Mouse (Mus musculus) heart, adult 2 months (tissue): ENCODE data around the gene Mxd4. TPM values are rescaled to one million over a fixed set of nuclear protein-coding genes. Genes with fewer than 3 reads are reported as not detected.

ENCODE experiments used
- DNase-seq, 2 experiments: peaks; one replicate each; pipeline ENCODE4 v3.0.0; 2021
- H3K27ac ChIP-seq: fragments of 200-600 bp; 2 replicates; pipeline ENCODE4 v1.8.1; 2022
- H3K27me3 ChIP-seq: fragments of 200-500 bp; 2 replicates; pipeline ENCODE4 v1.6.1; 2012; ENCODE audit warnings: mild to moderate bottlenecking, low read length, inconsistent platforms, mixed read lengths; ENCODE audit not compliant: control insufficient read depth, insufficient read depth
- H3K36me3 ChIP-seq: fragments of 200-500 bp; 2 replicates; pipeline ENCODE4 v1.6.1; 2012; ENCODE audit warnings: low read length, inconsistent platforms; ENCODE audit not compliant: control insufficient read depth, insufficient read depth
- H3K4me1 ChIP-seq: fragments of 200-500 bp; 2 replicates; pipeline ENCODE4 v1.6.1; 2011; ENCODE audit warnings: low read length; ENCODE audit not compliant: control insufficient read depth, insufficient read depth
- H3K4me3 ChIP-seq: fragments of 200-600 bp; 2 replicates; pipeline ENCODE4 v1.8.1; 2022
- H3K79me2 ChIP-seq: fragments of 200-500 bp; replicated peaks from 2 replicates; pipeline ENCODE4 v1.6.1; 2012; ENCODE audit warnings: mild to moderate bottlenecking, inconsistent platforms, low read length, moderate library complexity, mixed read lengths; ENCODE audit not compliant: control insufficient read depth, insufficient read depth
- H3K9ac ChIP-seq: fragments of 200-500 bp; 2 replicates; pipeline ENCODE4 v1.6.1; 2012; ENCODE audit warnings: low read depth, mild to moderate bottlenecking, control low read depth, inconsistent platforms, low read length, mixed read lengths
- CTCF ChIP-seq: fragments of 200-600 bp; IDR thresholded peaks from 2 replicates; pipeline ENCODE4 v1.8.1; 2022; ENCODE audit warnings: antibody characterized with exemption, mild to moderate bottlenecking, moderate library complexity
- EP300 ChIP-seq: fragments of 200-500 bp; IDR thresholded peaks from 2 replicates; pipeline ENCODE4 v1.6.1; 2011; ENCODE audit warnings: low read depth, low read length, control low read depth; ENCODE audit not compliant: insufficient read depth
- POLR2A ChIP-seq: fragments of 200-500 bp; IDR thresholded peaks from 2 replicates; pipeline ENCODE4 v1.6.1; 2011; ENCODE audit warnings: mild to moderate bottlenecking, low read depth, low read length, control low read depth; ENCODE audit not compliant: insufficient read depth
- WGBS: fragments of 180-500 bp; shearing (Covaris S2); methylation state at CpG from one replicate; pipeline ENCODE4 v1.1.7; 2018; 5-methylcytosine and 5-hydroxymethylcytosine counted together
- intact Hi-C: fragments of 180-260 bp; cut with DNase I; formaldehyde crosslinking; loops from one replicate; pipeline ENCODE4 v1.15.1; 2025
- polyA plus RNA-seq: library from polyadenylated mRNA; depleted of rRNA; stranded (reverse); fragments of >200 nt; gene quantifications from 2 replicates; pipeline ENCODE4 v1.2.3, GENCODE M21; 2012
- total RNA-seq, 2 experiments: library from RNA; stranded (reverse); gene quantifications; 2 replicates each; pipeline ENCODE4 v1.2.3; 2021

The Mxd4 gene
- total and polyA plus RNA-seq, 3 experiments, result 63.3 to 78.1 (median 71.4) TPM

DNA sequence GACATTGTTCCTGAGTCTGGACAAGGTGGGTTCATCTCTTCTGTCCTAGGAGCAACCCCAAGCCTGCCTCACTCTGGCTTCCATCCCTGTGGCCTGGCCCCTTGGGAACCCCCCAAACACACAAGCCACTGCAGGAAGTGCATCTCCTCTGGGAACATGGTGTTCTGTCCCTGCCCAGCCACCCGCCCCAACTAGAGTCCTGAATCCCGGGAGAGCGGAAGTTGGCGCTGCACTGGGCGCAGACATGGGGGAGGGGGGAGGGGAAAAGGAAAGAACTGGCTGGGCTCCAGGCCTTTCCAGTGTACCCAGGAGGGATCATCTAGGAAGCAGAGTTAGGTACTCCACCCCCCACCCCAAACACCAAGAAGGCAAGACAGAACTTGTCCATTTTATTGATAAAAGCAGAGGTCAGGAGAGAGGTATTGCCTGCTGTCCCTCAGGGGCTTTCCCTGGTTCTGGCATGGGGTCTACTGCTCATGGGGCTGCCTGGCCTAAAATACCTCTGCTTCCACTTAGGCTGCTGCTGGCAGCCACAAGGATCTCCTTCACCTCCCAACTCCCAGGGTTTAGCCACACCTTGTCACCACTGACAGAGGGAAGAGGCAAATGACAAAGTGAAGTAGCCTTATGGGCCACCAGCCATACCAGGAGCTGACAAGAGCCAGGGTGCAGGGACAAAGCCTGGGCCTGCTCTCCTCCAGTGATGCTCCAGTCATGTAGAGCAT, 4.2 kb downstream of the Mxd4 start:
- H3K9ac ChIP-seq, result no peak overlapping the region; the same call in 1 of the 2 replicates
- peaks cover 48% of the 10 kb centered on the region for H3K4me1 ChIP-seq
- H3K4me3 ChIP-seq, result peak overlapping the region; percentile 19; the same call in 1 of the 2 replicates
- peaks cover 29% of the 10 kb centered on the region for H3K36me3 ChIP-seq
- DNase-seq, result peak; percentile 79 to 86
- no peaks in the 10 kb centered on the region for H3K27me3 ChIP-seq
- WGBS, result 8% methylated on average over 5 of the region's 5 CpGs
- peak overlapping the region; percentile 97 for H3K27ac ChIP-seq
- intact Hi-C loops, result loop anchor here (10.0 kb wide), 1 partner anchor 529 kb away; the partner anchor contains the start of genes Slbp, Tacc3 and Tmem129
- TF ChIP-seq CTCF (no peak), EP300 (peak; percentile 91), POLR2A (no peak)
- H3K79me2 ChIP-seq, result 0 out of 2 replicates have a peak, but pooled peaks cover 2% of the 10 kb centered on the region

DNA sequence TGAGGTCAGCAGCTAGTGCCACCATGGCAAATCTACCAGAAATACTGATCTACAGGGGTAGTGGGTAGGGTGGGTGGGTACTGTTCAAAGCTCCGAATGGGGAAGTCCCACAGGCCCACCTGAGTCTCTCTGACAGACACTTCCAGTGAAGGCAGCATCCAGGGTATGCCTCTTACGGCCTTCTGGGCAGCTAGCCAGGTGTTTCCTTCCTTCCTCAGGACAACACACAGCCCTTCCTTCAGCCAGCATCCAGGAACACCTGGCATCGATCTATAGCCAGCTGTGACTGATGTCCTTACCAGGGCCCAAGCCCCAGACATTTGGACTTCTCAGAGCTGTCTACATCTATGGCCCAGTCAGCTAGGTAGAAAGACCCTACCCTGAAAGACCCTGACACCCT, 5.0 kb downstream of the Mxd4 start:
- TF ChIP-seq CTCF (no peak), POLR2A (no peak), EP300 (0 out of 2 replicates have a peak, but pooled peaks have one; percentile 47)
- no peak overlapping the region for H3K4me3 ChIP-seq
- H3K27me3 ChIP-seq, result no peaks in the 10 kb centered on the region
- H3K79me2 ChIP-seq, result 0 out of 2 replicates have a peak, but pooled peaks cover 2% of the 10 kb centered on the region
- peaks cover 29% of the 10 kb centered on the region for H3K36me3 ChIP-seq
- intact Hi-C loops, result loop anchor here (1.0 to 10.0 kb wide), 2 partner anchors 12 to 528 kb away; partner anchors contain the start of genes Slbp, Tacc3 and Tmem129
- no peak overlapping the region for H3K9ac ChIP-seq
- peak; percentile 65 to 68 for DNase-seq
- WGBS, result 36% methylated on average over 3 of the region's 3 CpGs
- peak overlapping the region; percentile 97 for H3K27ac ChIP-seq
- H3K4me1 ChIP-seq, result peaks cover 47% of the 10 kb centered on the region

DNA sequence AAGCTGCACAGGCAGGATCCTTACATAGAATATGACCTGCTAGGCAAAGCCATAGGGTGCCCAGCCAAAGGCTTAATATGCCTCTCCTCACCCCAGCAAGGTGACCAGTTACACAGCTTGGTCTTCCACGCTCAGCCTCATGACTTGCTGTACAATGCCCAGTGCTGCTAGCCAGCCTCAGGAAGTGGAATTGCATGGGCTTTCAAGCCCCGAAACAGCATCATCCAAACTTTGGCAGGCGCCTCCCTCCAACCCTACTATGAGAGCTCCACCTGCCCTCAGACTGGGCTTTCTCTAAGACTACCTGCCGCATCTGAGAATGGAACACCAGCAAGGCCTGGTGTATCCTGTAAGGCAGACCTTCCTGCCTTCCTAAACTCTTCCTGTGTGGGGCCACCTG, 9.7 kb downstream of the Mxd4 start:
- intact Hi-C loops, result no loop called here
- 90% methylated on average over 4 of the region's 4 CpGs for WGBS
- TF ChIP-seq POLR2A, result no peak
- no peak for TF ChIP-seq CTCF
- TF ChIP-seq EP300, result no peak

DNA sequence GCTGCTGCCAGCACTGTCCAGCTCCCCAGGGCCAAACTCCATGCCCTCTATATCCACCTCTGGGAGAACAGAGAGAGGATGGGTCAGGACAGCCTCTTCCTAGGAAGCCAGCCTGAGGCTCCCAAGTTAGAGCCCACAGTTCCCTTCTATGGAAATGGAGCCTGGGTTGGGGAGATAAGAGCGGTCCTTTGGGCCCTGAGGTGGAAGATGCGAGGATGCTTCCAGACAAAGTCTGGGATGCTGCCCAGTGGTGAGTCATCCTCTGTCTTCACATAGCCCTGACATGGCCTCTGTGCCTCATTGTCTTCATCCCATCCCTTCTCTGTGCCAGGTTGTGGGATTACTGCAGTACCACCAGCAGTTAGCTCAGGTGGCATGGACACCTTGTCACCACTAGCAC, 10.4 kb downstream of the Mxd4 start:
- DNase-seq, result peak in 1 of 2 experiments; percentile 4
- Histone ChIP-seq H3K27me3 (no peaks in the 10 kb centered on the region), H3K4me1 (peaks cover 14% of the 10 kb centered on the region), H3K79me2 (no peaks in the 10 kb centered on the region), H3K9ac (no peak overlapping the region), H3K36me3 (peaks cover 16% of the 10 kb centered on the region), H3K27ac (no peak overlapping the region), H3K4me3 (no peak overlapping the region)
- intact Hi-C loops, result no loop called here
- WGBS, result 44% methylated on average over 2 of the region's 2 CpGs
- no peak for TF ChIP-seq CTCF
- no peak for TF ChIP-seq EP300
- no peak for TF ChIP-seq POLR2A

More for the DNA sequence above, 9.7 kb downstream of the Mxd4 start:
- peak in 1 of 2 experiments; percentile 2 for DNase-seq
- Histone ChIP-seq H3K36me3 (peaks cover 20% of the 10 kb centered on the region), H3K4me3 (no peak overlapping the region), H3K27me3 (no peaks in the 10 kb centered on the region), H3K4me1 (peaks cover 19% of the 10 kb centered on the region), H3K27ac (no peak overlapping the region), H3K79me2 (no peaks in the 10 kb centered on the region), H3K9ac (no peak overlapping the region)

DNA sequence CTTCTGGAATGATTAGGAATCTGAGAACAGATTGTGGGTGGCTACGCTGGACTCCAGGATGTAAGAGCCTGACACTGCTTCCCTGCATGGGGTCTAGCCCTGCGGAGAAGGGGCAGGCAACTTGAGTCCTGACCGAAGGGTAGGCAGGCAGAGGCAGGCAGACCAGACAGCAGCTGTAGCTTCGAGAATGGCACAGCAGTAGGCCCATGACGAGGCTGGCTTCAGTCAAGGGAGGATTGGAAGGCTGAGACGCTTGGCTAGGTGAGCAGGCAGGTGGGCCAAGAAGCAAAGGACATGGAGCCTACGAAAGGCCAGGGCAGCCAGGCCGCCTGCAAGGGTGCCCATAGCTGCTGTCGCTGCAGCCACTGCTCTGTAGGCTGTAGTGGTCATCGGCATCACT, 10.8 kb downstream of the Mxd4 start:
- Histone ChIP-seq H3K27ac (no peak overlapping the region), H3K36me3 (peaks cover 15% of the 10 kb centered on the region), H3K4me1 (peaks cover 10% of the 10 kb centered on the region), H3K79me2 (no peaks in the 10 kb centered on the region), H3K9ac (no peak overlapping the region), H3K4me3 (no peak overlapping the region), H3K27me3 (no peaks in the 10 kb centered on the region)
- no peak for DNase-seq
- intact Hi-C loops, result no loop called here
- TF ChIP-seq POLR2A, result no peak
- no peak for TF ChIP-seq CTCF
- no peak for TF ChIP-seq EP300
- WGBS, result 89% methylated on average over 10 of the region's 10 CpGs

DNA sequence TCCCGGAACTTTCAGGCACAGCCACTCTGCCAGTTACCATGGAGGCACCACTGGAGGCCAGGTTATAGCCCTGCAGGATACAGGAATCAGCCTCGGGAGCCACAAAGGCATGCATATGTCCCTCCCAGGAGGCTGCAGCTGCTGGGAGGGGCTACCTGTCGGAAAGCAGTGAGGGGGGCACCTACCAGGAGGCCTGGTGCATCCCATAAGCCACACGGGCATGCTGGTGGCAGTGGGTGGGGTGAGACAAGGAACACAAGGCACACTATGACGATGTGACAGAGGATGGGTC, 12.2 kb downstream of the Mxd4 start:
- Histone ChIP-seq H3K4me1 (peaks cover 4% of the 10 kb centered on the region), H3K27me3 (no peaks in the 10 kb centered on the region), H3K4me3 (no peak overlapping the region), H3K79me2 (no peaks in the 10 kb centered on the region), H3K27ac (no peak overlapping the region), H3K36me3 (peaks cover 7% of the 10 kb centered on the region), H3K9ac (no peak overlapping the region)
- WGBS, result 59% methylated on average over 5 of the region's 5 CpGs
- TF ChIP-seq CTCF (no peak), POLR2A (no peak), EP300 (no peak)
- intact Hi-C loops, result no loop called here
- peak in 1 of 2 experiments; percentile 1 for DNase-seq
